Mouse (Mus musculus) heart, embryonic 15.5 days (tissue): ENCODE measurements around the gene Kras. TPM values are rescaled to one million over a fixed set of nuclear protein-coding genes. Genes with fewer than 3 reads are reported as not detected.

Source experiments
- ATAC-seq: fragments of 200-750 bp; cut with Nextera tagmentation; replicated peaks from 2 replicates; pipeline ENCODE4 v1.8.0; 2017; ENCODE audit warnings: low read depth, moderate TSS enrichment; ENCODE audit not compliant: insufficient number of reproducible peaks, insufficient read depth, low FRiP score
- H3K27ac ChIP-seq: fragments of 300-500 bp; sonication (generic); 2 replicates; pipeline ENCODE4 v1.5.1; 2015; ENCODE audit warnings: mild to moderate bottlenecking, inconsistent platforms
- H3K27me3 ChIP-seq: fragments of 300-500 bp; sonication (generic); 2 replicates; pipeline ENCODE4 v1.6.1; 2015; ENCODE audit warnings: inconsistent platforms
- H3K36me3 ChIP-seq: fragments of 300-500 bp; sonication (generic); 2 replicates; pipeline ENCODE4 v1.6.1; 2015; ENCODE audit warnings: mild to moderate bottlenecking, inconsistent platforms
- H3K4me1 ChIP-seq: fragments of 300-500 bp; sonication (generic); replicated peaks from 2 replicates; pipeline ENCODE4 v1.6.1; 2015; ENCODE audit warnings: inconsistent platforms
- H3K4me2 ChIP-seq: fragments of 300-500 bp; sonication (generic); 2 replicates; pipeline ENCODE4 v1.6.1; 2015; ENCODE audit warnings: inconsistent platforms, mild to moderate bottlenecking, moderate library complexity
- H3K4me3 ChIP-seq: fragments of 300-500 bp; sonication (generic); 2 replicates; pipeline ENCODE4 v1.5.1; 2015; ENCODE audit warnings: mild to moderate bottlenecking, inconsistent platforms
- H3K9ac ChIP-seq: fragments of 300-500 bp; sonication (generic); 2 replicates; pipeline ENCODE4 v1.6.1; 2015; ENCODE audit warnings: mild to moderate bottlenecking, inconsistent platforms
- H3K9me3 ChIP-seq: fragments of 300-500 bp; sonication (generic); replicated peaks from 2 replicates; pipeline ENCODE4 v1.6.1; 2016; ENCODE audit warnings: inconsistent platforms
- WGBS: fragments of 180-500 bp; shearing (Covaris S2); methylation state at CpG from one replicate; pipeline ENCODE4 v1.1.7; 2015; ENCODE audit warnings: mixed read lengths; 5-methylcytosine and 5-hydroxymethylcytosine counted together
- polyA plus RNA-seq: library from polyadenylated mRNA; unstranded; fragments of >200 nt; fragmentation: Nextera tagmentation; extraction: Ambion mirVana; gene quantifications from 2 replicates; pipeline ENCODE4 v1.2.1, GENCODE M21; 2015

The Kras gene
- polyA plus RNA-seq, 1 experiment from 2014 or later, result 34.8 TPM

GRCm38 (mm10) chr6:145211376-145212305, 38.4 kb downstream of the Kras start:
- peaks cover 12% of the 10 kb centered on the region; the same call in 1 of the 2 replicates for H3K36me3 ChIP-seq
- peak; percentile 32 for ATAC-seq
- peak overlapping the region; percentile 99 for H3K27ac ChIP-seq
- H3K4me1 ChIP-seq, result peaks cover 16% of the 10 kb centered on the region
- H3K4me2 ChIP-seq, result peak overlapping the region; percentile 74
- H3K9ac ChIP-seq, result peak overlapping the region; percentile 91
- H3K27me3 ChIP-seq, result no peaks in the 10 kb centered on the region; the same call in 1 of the 2 replicates
- peak overlapping the region; percentile 85 for H3K4me3 ChIP-seq
- 2% methylated on average over 21 of the region's 21 CpGs for WGBS
- H3K9me3 ChIP-seq, result no peaks in the 10 kb centered on the region

GRCm38 (mm10) chr6:145210816-145211338, 39.2 kb downstream of the Kras start, which contains the start of the genes Casc1 and Etfrf1:
TSS of gene Casc1 (minus strand) at chr6:145211005.
TSS of gene Etfrf1 (plus strand) at chr6:145211134.
- Histone ChIP-seq H3K27me3 (no peaks in the 10 kb centered on the region; the same call in 1 of the 2 replicates), H3K36me3 (0 out of 2 replicates have a peak, but pooled peaks cover 5% of the 10 kb centered on the region), H3K27ac (peak within 1 kb of the TSS; percentile 99), H3K9ac (peak within 1 kb of the TSS; percentile 91), H3K4me2 (peak within 1 kb of the TSS; percentile 74), H3K4me1 (peaks cover 16% of the 10 kb centered on the region), H3K4me3 (peak within 1 kb of the TSS; percentile 85), H3K9me3 (no peaks in the 10 kb centered on the region)
- ATAC-seq, result peak; percentile 99
- WGBS, result under 1% methylated on average over 36 of the region's 36 CpGs

GRCm38 (mm10) chr6:145210056-145210680, 39.9 kb downstream of the Kras start:
- peak overlapping the region; percentile 85 for H3K4me3 ChIP-seq
- H3K9ac ChIP-seq, result no peak overlapping the region
- H3K27ac ChIP-seq, result peak overlapping the region; percentile 99
- WGBS, result 32% methylated on average over 8 of the region's 8 CpGs
- no peaks in the 10 kb centered on the region; the same call in 1 of the 2 replicates for H3K27me3 ChIP-seq
- H3K9me3 ChIP-seq, result no peaks in the 10 kb centered on the region
- peak overlapping the region; percentile 73 for H3K4me2 ChIP-seq
- ATAC-seq, result no peak
- 0 out of 2 replicates have a peak, but pooled peaks cover under 1% of the 10 kb centered on the region for H3K36me3 ChIP-seq
- peaks cover 16% of the 10 kb centered on the region for H3K4me1 ChIP-seq

- Histone ChIP-seq H3K9me3 (no peaks in the 10 kb centered on the region), H3K4me3 (no peak overlapping the region), H3K4me2 (no peak overlapping the region), H3K27me3 (no peaks in the 10 kb centered on the region; the same call in 1 of the 2 replicates), H3K9ac (no peak overlapping the region), H3K36me3 (no peaks in the 10 kb centered on the region), H3K27ac (no peak overlapping the region), H3K4me1 (peaks cover 1% of the 10 kb centered on the region; the same call in 1 of the 2 replicates)
- ATAC-seq, result no peak
- WGBS, result 56% methylated on average over 10 of the region's 10 CpGs
Observed at GRCm38 (mm10) chr6:145205142-145205541, 44.9 kb downstream of the Kras start.

- Histone ChIP-seq H3K4me2 (no peak overlapping the region), H3K4me3 (no peak overlapping the region), H3K4me1 (no peaks in the 10 kb centered on the region), H3K9ac (no peak overlapping the region), H3K27me3 (no peaks in the 10 kb centered on the region; the same call in 1 of the 2 replicates), H3K9me3 (no peaks in the 10 kb centered on the region), H3K36me3 (no peaks in the 10 kb centered on the region), H3K27ac (no peak overlapping the region)
- 86% methylated on average over 6 of the region's 6 CpGs for WGBS
- no peak for ATAC-seq
Observed at GRCm38 (mm10) chr6:145204440-145204839, 45.6 kb downstream of the Kras start.

- 76% methylated on average over 13 of the region's 13 CpGs for WGBS
- Histone ChIP-seq H3K9ac (no peak overlapping the region), H3K27me3 (no peaks in the 10 kb centered on the region; the same call in 1 of the 2 replicates), H3K4me3 (no peak overlapping the region), H3K27ac (no peak overlapping the region), H3K9me3 (no peaks in the 10 kb centered on the region), H3K4me1 (no peaks in the 10 kb centered on the region), H3K36me3 (no peaks in the 10 kb centered on the region), H3K4me2 (no peak overlapping the region)
- ATAC-seq, result no peak
Observed at GRCm38 (mm10) chr6:145202432-145203125, 47.5 kb downstream of the Kras start.

GRCm38 (mm10) chr6:145197949-145198686, 51.9 kb downstream of the Kras start:
- Histone ChIP-seq H3K36me3 (no peaks in the 10 kb centered on the region), H3K9ac (no peak overlapping the region), H3K4me2 (no peak overlapping the region), H3K9me3 (no peaks in the 10 kb centered on the region), H3K27me3 (no peaks in the 10 kb centered on the region), H3K4me3 (no peak overlapping the region), H3K4me1 (no peaks in the 10 kb centered on the region), H3K27ac (no peak overlapping the region)
- ATAC-seq, result no peak
- 89% methylated on average over 8 of the region's 8 CpGs for WGBS

GRCm38 (mm10) chr6:145193446-145193845, 56.6 kb downstream of the Kras start:
- WGBS, result 70% methylated on average over 11 of the region's 11 CpGs
- H3K27me3 ChIP-seq, result no peaks in the 10 kb centered on the region
- no peak for ATAC-seq
- no peaks in the 10 kb centered on the region for H3K9me3 ChIP-seq
- no peak overlapping the region for H3K27ac ChIP-seq
- H3K4me3 ChIP-seq, result no peak overlapping the region
- H3K9ac ChIP-seq, result no peak overlapping the region
- H3K4me2 ChIP-seq, result no peak overlapping the region
- no peaks in the 10 kb centered on the region for H3K4me1 ChIP-seq
- no peaks in the 10 kb centered on the region for H3K36me3 ChIP-seq

GRCm38 (mm10) chr6:145193038-145193437, 57.0 kb downstream of the Kras start:
- no peaks in the 10 kb centered on the region for H3K36me3 ChIP-seq
- 65% methylated on average over 3 of the region's 3 CpGs for WGBS
- no peaks in the 10 kb centered on the region for H3K9me3 ChIP-seq
- no peak overlapping the region for H3K27ac ChIP-seq
- H3K27me3 ChIP-seq, result no peaks in the 10 kb centered on the region
- H3K4me3 ChIP-seq, result no peak overlapping the region
- H3K9ac ChIP-seq, result no peak overlapping the region
- ATAC-seq, result no peak
- no peaks in the 10 kb centered on the region for H3K4me1 ChIP-seq
- no peak overlapping the region for H3K4me2 ChIP-seq
